Mouse (Mus musculus): ENCODE data around the gene Eps15l1.

Gene Eps15l1

DNA sequence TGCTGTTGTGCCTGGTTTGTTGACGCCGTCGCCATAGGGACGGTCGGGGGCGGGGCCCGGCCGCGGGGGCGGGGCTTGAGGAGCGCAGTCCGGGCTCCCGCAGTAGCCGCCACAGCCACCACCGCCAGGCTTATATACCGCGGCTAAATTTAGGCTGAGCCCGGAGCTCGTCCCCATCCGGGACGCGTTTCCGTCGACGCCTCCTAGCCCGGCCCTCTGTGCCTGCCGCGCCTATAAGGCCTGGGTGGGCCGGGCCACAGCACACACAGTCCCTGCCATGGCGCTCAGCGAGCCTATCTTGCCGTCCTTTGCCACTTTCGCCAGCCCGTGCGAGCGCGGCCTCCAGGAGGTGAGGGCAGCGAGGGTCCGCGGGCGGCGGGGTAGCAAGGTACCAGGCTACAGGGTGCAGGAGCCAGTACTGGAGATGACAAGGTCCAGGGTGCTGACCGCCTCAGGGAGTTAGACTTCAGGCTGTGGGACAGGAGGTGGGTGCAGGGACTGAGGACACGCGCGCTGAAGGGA is 102.4 kb downstream of the Eps15l1 start, which contains the start of gene Klf2:
Gene Klf2 (plus strand): TSS at position 233 of the 522 bp plus-strand sequence.
- DNase-seq, result peak; percentile 98

DNA sequence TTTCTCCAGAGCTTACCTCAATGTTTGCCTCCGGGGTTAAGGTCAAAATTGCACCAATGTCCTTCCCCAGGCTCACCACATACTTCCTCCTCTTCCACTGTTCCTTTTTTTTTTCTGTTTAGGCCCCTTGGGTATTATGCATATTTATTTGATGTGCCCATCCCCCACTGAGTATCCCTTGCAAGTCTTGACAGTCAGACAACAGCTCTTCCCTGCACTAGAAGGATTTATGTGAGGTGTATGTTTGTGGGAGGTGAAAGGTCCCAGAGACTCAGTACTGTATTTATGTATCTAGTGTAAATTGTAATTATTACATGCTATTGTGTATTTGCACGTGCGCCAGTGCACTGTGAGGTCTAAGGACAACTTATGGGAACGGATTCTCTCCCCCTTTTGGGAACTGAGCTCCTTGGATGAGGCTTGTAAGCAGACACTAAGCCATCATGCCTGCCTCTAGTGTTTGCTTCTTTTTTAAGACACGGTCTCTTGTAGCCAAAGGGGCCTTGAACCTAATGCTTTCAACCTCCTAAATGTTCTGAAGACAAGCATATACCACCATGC is 103.4 kb downstream of the Eps15l1 start:
- no peak for DNase-seq

DNA sequence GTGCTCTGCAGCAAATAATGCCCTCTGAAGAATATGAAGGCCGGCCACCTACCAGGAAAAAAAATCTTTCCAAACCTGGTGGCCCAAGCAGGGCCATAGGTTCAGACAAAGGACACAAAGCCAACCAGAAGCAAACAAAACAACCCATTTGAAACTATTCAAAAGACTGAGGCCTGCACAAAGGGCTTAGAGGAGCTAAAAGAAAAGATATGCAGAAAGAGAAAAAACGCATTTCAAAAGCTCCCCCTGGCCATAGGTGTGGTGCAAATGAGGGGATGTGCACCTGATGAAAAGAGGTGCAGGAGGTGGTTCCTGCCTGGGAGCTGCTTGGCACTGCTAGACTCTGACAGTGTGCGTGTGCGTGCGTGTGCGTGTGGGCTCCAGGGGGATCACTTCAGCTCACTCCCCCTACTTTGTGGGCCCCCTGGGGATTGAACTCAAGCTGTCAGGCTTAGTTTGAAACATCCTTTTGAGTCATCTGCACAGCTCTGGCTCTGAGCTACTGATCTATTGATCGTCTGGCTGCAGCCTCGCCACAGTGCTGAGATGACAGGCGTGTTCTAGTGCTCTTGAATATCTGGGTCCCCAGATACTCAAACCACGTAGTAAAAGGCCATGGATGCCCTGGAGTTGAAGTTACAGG is 105.1 kb downstream of the Eps15l1 start:
- no peak for DNase-seq

DNA sequence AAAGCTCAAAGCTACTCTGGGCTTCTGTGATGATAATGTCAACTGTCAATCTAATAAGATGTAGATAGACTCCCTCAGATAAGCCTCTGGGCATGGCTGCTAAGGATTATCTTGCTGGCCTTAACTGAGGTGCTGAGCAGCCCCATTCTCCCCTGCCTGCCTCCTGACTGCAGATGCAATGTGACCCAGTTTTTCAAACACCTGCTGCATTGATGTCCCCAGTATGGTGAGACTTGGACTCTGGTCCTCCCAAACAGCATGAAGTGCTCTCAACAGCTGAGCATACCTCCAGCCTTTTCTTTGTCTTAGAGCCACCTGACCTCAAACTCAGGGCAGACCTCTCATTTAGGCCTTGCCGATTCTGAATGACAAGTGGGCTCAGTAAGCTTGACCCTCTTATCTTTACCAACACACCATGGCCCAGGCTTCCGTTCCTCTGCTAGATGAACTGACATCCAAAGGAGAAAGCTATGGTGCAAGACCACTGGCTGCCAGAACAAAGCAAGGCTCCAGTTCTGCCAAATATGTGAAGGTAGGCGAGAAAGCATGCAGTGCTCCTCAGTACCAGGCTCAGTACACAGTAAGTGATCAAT is 108.2 kb downstream of the Eps15l1 start:
- no peak for DNase-seq

DNA sequence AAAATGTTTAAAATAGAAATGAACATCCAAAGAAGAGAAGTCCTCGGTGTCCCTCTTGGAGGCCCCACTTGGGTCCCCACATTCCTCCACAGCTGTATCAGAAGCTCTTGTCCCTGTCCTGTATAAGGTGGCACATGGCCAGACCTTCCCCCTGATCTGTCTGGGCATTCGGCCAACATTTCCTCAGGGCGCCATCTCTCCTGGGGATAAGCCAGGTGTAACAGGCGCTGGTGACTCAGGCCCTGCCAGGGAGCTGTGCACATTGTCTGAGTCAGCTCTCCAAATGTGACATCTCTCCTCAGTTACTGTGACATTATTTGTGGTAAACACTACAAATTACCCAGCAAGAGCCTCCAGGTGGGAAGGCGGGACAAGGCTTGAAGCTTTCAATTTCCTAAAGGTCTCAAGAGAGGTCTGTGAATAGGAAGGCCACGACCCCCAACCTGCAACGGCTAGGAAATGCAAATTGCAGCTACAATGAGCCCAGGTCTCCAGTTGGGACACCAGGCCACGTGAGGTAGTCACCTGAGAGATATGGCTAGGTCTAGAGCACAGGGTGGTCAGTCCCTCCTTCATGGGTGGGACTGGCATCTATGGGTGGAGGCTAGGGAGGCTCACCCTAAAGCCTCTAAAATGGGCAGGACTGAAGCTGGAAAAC is 110.3 kb downstream of the Eps15l1 start:
- DNase-seq, result peak; percentile 84

DNA sequence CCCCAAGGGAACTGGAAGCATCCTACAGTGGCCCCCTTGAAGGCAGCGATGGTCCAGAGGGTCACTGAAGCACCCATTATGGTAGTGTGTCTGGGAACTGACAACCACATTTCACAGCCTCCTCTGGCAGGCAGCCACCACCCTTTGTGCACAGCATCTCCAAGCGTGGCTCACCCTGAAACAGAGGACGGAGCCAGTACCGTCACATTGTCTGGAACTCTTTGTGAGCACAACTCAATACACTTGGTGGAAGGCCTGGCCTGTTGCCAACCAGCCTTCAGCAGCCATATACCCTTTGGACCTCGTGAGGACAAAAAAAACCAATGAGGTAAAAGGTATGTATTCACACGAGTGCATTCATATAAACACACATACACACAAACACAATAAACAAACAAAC is 113.0 kb downstream of the Eps15l1 start:
- peak; percentile 77 for DNase-seq

DNA sequence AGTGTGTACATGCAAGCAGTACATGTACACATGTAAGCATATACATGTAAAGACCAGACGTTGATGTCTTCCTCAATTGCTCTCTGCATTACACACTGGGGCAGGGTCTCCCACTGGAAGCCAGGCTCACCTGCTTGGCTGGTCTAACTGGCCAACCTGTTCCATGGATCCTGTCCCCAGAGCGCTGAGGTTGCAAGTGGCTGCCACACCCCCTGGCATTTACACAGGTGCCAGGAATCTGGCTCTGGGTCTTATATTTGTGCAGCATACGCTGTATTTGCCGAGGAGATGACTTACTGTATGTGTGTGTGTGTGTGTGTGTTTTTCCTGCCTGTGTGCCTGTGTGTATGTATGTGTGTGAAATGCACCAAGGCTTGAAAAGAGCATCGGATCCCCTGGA is 114.3 kb downstream of the Eps15l1 start:
- no peak for DNase-seq

DNA sequence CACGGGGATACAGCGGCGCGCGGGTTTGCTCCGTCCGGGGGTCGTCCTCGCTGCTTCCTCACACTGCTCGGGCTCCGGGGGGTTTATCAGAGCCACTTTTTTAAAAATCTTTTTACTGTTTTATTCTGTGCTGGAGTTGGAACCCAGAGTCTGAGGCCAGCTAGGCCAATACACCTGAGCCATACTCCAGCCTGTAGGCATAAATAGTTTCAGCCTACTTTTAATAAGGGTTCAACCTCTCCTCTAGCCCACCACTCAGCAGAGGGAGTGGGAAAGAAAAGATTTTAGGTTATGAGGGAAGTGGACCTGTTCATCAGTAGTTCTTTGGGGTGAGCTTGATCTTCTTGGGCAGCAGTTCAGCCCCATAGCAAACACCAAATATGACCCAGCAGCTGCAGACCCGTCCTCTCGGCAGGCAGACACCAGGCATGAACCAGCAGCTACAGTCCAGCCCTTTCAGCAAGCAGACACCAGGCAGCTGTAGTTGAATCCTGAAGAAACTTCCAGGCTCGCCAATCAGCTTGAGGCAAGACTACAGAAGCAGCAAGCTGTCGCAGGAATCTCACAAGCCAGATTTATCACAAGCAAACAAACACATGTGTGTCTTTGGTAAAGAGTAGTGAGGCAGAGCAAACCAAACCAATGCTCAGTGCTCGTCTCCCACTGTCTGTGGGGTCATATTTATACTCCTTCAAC is 115.9 kb downstream of the Eps15l1 start, which contains the start of gene Gm10282:
Gene Gm10282 (minus strand): TSS at position 51 of the 696 bp plus-strand sequence.
- no peak for DNase-seq

DNA sequence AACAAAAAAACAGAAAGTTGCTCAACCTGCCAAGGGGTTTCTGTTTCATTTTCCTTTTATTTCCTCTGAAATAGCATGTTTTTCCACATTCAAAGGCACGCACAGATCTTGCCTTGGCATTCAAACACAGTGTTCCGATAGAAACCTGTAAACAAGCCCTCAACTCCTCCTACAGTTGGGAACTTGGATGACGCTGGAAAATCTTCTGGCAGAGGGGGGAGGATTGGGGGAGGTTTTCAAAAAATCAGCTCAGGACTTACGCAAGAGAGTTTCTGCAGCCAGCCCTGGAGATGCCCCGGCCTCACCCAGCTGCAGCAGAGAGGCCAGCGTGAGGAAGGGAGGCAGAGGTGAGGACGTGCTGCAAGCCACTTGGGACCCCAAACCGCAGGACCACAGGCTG is 117.6 kb downstream of the Eps15l1 start:
- peak; percentile 68 for DNase-seq

DNA sequence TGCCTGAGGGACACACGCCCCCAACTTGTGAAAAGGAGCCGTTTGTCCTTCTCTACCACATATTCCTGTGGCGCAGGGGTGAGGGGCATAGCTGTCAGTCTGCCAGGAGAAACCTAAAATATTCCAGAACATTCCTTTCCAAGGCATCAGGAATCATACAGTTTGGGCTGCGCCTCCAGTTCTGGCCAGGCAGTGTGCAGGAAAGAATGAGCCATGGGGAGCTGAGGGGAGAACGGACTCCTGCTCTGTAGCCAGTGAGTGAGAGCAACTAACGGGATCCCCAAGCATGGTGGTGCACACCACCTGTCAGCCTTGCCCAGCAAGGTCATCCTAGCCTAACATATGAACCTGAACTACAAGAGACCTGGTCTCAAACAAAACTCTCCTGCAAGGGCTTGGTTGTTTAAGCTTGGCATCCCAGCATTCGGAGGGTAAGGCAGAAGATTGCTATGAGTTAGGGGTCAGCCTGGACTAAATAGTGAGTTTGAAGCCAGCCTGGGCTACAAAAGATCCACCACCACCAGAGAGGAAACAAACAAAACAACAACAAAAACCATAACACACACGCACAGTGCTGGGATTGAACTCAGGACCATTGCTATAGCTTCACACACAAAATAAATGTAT is 118.2 kb downstream of the Eps15l1 start:
- DNase-seq, result no peak

DNA sequence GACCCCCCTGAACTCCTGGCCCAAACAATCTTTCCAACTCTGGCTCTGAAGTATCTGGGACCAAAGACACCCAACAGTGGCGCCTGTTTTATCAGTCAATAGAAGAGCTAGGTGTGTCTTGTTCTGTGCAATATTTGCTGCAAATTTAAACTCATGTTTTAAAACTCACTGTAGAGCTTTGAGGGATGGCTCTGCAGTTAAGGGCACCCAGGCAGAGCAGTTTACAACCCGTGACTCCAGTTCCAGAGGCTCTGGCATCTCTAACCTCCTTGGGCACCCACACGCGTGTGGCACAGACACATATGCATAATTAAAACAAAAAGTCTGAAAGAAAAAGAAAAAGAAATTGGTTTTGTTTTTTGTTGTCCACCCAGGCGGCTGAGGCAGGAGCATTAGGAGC is 119.8 kb downstream of the Eps15l1 start:
- DNase-seq, result no peak

DNA sequence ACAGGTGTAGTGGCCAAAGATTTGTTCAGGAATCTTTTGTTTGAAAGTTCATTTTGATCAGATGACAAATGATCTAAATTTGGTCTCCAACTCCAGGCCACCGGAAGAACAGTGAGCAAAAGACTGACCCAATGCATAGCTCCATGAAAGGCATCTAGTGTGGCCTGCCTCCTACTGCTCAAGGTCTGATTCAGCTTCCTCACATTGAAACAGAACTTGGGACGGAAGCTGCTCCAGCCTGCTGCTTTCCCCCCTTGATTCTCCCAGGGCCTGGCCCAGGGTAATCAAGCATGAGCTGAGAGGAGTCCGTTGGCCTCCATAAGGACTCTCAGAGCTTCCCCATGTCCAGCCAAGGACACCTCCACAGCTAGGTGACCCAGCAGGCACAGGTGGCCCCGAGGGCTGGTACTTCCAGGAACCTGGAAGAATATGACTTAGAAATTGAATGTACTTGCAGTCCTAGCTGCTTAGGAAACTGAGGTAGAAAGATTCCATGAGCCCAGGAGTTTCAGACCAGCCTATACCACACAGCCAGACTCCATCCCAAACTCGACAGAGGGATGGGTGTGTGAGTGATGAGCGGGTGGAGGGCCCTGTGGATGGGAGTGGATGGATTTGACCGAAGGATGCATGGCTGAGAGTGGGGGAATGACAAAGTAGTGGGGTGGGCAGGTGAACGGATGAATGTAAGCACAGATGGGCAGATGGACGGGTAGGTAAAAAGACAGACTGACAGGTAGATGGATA is 120.4 kb downstream of the Eps15l1 start:
- no peak for DNase-seq

DNA sequence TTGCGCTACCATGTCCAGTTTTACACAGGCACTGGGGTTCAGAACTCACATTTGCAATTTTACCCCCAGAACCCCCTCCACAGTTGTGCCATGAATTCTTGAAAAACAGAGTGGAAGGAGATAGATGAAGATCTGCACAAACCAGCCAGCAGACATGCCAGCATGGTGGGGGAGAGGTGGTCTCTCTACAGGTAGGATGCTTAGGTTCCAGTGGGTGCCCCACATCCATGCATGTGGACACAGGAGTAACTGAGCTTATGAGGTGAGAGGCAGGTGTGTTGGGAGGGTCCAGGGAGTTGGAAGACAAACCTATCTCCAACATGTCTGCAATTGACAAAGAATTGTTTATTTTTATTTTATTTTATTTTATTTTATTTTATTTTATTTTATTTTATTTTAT is 122.3 kb downstream of the Eps15l1 start:
- no peak for DNase-seq

DNA sequence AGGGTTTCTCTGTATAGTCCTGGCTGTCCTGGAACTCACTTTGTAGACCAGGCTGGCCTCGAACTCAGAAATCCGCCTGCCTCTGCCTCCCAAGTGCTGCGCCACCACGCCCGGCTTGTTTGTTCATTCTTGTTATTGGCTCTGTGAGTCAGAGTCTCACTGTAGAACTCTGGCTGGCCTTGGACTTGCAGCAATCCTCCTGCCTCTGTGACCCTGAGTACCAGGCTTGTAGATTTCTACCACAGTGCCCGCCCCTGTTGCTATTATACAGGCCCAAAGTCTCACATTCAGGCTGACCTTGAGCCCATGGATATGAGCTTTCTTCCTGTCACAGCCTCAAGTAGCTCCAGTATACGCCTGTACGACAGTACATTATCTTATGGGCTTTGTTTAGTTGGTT is 124.7 kb downstream of the Eps15l1 start:
- DNase-seq, result no peak

DNA sequence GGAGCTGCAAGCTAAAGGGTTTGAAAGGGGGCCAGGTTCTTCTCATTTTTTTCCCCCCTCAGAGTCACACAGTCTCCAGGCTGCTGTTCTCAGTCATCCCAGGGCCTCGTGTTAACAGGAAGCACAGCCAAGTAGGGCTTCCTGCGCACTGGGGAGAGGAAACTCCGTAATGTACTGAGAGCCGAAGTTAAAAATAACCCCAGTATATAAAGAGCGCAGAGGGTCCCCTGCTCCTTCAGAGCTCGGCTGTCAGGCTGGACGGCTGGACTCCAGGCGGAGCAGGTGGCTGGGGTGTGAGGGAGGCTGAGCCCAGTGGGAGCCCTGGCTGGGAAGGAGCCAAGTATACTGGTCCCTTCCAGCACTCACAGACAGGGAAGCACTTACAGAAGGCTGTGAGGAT is 125.6 kb downstream of the Eps15l1 start:
- DNase-seq, result peak; percentile 90

DNA sequence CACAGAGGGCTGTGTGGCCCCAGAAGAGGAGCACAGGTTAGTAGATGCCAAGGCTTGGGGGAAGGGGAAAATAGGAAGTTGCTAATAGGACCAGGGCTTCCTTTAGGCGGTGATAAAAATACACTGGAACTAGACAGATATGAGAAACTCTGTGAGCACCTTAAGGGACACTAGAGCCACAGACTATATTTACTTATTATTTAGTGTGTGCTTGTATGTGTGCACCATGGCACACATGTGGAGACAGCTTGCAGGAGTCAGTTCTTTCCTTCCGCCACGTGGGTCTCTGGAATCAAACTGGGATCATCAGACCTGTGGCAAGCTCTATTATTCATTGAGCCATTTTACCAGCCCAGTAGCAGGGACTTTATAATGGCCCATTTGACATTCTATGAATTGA is 126.1 kb downstream of the Eps15l1 start:
- no peak for DNase-seq

DNA sequence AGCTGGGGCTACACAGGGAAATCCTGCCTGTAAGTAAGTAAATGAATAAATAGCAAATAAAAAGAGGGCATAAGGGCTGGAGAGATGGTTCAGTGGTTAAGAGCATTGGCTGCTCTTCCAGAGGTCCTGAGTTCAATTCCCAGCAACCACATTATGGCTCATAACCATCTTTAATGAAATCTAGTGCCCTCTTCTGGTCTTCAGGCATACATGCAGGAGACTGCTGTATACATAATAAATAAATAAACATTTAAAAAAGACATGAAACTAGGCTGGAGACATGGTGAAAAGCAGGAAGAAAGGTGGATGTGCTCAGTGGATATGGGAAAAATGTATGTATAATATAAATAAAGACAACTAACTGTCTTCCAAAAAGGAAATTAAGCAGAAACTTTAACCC is 128.0 kb downstream of the Eps15l1 start:
- no peak for DNase-seq

DNA sequence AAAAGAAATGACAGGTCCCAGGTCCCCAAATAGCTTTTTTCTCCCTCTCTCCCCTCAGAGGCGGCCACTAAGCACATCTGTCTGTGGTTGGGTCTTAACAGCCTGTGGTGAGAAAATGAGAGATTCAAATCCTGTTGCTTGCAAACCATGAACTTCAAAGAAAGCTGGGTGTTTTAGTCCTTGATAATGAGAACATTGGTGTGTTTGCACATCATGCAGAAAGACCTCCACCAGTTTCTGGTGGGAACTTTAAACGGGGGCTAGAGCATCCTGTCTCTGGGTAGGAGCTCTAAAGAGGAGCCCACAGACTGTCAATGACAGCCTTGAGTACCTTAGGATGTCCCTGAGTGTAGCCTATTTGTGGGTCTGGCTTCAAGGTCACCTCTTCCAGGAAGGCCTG is 130.2 kb downstream of the Eps15l1 start:
- DNase-seq, result no peak
